Mouse (Mus musculus): Measurements from ENCODE around the gene Hsd17b10. TPM values are rescaled to one million over a fixed set of nuclear protein-coding genes. Genes with fewer than 3 reads are reported as not detected.

Hsd17b10 gene
- polyA plus RNA-seq (2014; fragmentation: Illumina TruSeq; extraction: RNeasy Lipid Tissue Mini Kit (QIAGEN cat#74804); ENCODE audit: low read depth, low replicate concordance), result 13.6 TPM

DNA sequence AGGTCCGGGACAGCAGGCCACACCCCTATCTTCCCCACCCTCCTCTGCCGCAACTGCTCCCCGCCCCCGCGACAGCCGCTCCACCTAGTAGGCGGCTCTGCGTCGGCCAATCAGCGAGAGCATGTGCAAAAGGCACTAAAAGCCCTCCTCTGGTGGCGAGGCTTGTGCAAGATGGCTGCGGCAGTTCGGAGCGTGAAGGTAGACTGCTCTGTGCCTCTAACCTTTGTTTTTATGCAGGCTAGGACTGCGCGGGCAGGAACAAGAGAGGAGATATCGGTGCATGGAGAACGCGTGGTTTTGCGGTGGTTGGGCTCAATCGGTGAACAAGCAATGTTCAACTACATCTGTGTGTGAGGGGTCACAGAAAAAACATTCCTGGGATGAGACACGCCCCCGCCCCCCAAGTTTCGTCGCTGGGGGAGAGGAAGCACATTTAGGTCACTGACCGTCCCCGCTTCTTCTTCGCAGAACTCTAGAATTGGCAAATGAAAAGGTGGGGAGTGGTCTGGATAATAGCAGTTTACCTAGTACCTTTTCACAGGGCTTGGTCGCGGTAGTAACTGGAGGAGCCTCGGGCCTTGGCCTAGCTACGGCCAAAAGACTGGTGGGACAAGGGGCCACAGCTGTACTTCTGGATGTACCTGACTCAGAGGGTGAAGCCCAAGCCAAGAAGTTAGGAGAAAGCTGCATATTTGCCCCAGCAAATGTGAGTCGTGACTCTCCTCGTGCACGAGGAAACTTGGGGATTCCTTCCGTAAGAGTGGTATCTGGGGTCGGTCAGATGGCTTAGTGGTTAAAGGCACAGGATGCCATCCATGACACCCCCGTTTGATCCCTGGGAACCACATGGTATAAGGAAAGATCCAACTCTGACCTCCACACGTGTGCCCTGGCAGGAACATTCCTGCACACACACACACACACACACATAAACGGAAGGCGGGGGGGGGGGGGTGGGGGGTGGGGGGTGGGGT, at the start of gene Hsd17b10:
Gene Hsd17b10 (plus strand): TSS at position 109 of the 974 bp plus-strand sequence.

DNA sequence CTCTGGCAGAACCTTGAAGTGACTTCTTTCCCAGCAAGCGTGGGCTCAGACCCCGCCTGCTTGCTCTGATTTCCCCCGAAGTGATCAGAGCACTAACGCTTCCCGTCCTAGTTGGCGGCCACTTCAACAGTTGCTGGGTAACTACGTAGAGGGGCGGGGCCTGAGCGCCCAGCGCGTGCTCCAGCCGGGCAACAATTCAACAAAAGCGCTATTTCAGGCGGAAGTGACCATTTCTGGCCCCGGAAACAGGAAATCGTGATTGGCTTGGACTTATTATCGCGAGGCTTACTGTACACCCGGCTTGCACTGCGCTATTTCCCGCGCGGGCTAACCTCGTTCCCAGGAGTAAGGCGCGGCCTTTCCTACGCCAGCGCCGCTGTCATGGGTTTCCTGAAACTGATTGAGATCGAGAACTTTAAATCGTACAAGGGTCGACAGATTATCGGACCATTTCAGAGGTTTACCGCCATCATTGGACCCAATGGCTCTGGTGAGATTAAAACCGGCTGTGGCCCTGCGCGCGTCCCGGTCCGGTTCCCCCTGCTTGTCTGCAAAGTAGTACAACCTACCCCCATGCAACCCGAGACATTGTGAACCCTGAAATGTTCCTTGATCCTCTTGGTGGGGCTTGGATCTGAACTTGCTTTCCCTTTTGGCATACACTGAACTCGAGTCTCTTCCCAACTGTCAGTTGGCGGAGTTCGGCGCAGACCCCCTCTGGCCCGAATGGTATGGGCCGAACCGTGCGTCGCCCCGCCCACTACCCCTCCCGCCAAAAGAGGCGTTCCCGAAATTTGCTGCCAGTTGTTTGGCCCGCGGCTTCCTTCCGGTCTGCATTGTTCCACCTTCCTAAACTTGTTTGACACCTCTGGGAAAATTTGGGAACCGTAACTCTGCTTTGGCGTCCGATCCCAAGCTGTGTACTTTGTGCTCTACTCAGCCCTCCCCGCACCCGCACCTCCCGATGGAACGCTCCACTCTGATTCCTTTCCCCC, 14.8 kb downstream of the Hsd17b10 start, which contains the start of the genes Ribc1 and Smc1a:
Gene Ribc1 (minus strand): TSS at position 145 of the 995 bp plus-strand sequence.
Gene Smc1a (plus strand): TSS at position 278 of the 995 bp plus-strand sequence.

Other genes starting within 250 kb of the Hsd17b10 start
- gene Huwe1, start 201.0 kb upstream of the Hsd17b10 start, polyA plus RNA-seq (2014; fragmentation: Illumina TruSeq; extraction: RNeasy Lipid Tissue Mini Kit (QIAGEN cat#74804); ENCODE audit: low read depth, low replicate concordance), result 59.1 TPM
- 32.1 TPM for gene Ribc1, start 14.4 kb downstream of the Hsd17b10 start, polyA plus RNA-seq (2014; fragmentation: Illumina TruSeq; extraction: RNeasy Lipid Tissue Mini Kit (QIAGEN cat#74804); ENCODE audit: low read depth, low replicate concordance)
- gene Smc1a, start 14.6 kb downstream of the Hsd17b10 start, polyA plus RNA-seq (2014; fragmentation: Illumina TruSeq; extraction: RNeasy Lipid Tissue Mini Kit (QIAGEN cat#74804); ENCODE audit: low read depth, low replicate concordance), result 9.7 TPM
- gene Iqsec2, start 142.4 kb downstream of the Hsd17b10 start, polyA plus RNA-seq (2014; fragmentation: Illumina TruSeq; extraction: RNeasy Lipid Tissue Mini Kit (QIAGEN cat#74804); ENCODE audit: low read depth, low replicate concordance), result 0.43 TPM
- gene Kdm5c, start 231.2 kb downstream of the Hsd17b10 start, polyA plus RNA-seq (2014; fragmentation: Illumina TruSeq; extraction: RNeasy Lipid Tissue Mini Kit (QIAGEN cat#74804); ENCODE audit: low read depth, low replicate concordance), result 2.9 TPM

Data from testis, adult 10 weeks (tissue).